Mouse (Mus musculus): ENCODE measurements around the gene Ddx55. TPM values are rescaled to one million over a fixed set of nuclear protein-coding genes. Genes with fewer than 3 reads are reported as not detected.

Gene Ddx55
- total RNA-seq (2023): 35.4 TPM

DNA sequence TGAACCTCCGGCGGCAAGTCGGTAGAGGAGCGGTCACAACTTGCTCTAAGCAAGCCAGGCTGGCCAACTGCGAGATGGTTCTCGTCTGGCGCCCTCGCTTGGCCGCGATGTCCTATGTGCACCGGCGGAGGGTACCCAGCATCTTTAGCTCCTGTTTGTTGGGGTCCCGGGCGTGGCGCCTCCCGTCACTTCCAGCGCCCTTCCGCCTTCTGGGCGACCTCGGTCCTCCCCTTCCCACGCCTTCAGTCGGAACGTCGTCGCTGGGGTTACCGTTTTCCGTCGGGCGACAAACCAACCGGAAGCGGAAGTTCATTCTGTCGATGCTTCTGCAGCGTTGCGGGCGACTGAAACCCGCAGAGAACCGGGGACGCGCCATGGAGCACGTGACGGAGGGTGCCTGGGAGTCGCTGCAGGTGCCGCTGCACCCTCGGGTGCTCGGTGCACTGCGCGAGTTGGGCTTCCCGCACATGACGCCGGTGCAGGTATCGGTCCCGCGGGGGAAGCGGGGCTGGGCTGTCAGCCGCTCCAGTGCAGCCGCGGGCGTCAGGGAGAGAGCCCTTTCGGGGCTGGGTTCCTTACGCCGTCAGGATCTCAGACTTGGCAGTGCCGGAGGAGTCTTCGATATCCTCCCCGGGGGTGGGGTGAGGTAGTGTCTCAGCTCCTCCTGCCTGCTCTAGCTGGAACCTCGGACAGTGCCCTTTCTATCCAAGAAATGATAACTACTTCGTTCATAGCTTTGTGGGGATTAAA lies at the start of gene Ddx55:
Gene Ddx55 (plus strand): TSS at position 307 of the 750 bp plus-strand sequence.

DNA sequence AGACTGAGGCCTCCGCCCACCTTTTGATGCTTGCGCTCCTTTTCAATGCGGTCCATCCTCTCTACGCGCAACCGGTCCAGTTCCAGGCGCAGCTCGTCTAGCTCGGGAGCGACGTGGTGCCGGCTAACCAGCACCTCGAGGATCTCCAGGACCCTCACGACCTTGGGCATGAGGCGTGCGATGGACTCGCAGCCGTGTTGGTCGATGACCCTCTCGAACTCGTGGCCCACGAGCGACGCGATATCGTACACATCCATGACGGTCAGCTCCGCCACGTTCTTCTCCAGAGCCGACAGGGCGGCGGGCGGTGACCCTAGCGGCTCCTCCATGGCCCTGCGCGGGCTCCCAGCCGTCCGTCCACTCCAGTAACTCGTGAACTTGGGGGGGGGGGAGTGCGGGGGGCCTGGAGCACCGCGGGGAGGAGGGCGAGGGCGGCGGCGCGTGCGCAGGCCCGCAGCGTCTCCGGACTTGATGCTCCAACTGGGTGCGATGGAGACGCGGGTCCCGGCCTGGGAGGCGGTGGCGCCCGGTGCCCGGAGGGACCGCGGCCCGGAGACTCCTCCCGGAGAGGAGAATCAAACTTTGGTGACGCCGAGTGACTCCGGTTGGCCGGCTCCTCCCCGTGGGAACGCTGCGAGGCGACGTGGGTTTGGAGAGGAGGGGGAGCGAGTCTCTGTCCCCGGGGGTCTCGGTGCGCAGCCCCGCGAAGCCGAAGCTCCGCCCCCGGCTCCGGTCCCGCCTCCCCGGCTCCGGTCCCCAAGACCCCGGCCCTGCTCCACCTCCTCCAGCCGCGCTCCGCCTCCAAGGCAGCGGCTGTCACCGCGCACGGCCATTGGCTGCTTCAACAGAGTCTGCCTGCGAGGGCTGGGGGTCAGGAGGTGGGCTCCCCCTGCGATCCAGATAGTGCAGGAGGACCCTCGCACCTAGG lies 21.7 kb upstream of the Ddx55 start, which contains the start of gene Rilpl1:
Gene Rilpl1 (minus strand): TSS at position 737 of the 928 bp plus-strand sequence.

DNA sequence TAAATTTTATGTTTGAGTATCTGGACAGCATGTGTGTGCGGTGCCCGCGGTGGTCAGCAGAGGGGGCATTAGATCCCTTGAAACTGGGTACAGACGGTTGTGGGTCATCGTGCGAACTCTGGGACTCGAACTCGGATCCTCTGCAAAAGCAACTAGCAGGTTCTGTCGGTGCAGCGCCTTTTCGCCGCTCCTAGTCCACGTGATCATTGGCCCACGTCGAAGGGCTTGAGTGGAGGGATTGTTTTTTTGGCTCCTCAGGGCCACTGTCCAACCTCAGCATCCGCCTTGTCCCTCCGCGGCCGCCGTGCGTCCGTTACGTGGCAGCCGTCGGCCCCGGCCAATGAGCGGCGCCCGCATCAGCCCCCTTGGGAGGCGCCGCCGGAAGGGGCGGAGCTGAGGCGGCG lies 12.3 kb upstream of the Ddx55 start, which contains the start of gene Tmed2:
Gene Tmed2 (plus strand): TSS at position 313 of the 404 bp plus-strand sequence.

DNA sequence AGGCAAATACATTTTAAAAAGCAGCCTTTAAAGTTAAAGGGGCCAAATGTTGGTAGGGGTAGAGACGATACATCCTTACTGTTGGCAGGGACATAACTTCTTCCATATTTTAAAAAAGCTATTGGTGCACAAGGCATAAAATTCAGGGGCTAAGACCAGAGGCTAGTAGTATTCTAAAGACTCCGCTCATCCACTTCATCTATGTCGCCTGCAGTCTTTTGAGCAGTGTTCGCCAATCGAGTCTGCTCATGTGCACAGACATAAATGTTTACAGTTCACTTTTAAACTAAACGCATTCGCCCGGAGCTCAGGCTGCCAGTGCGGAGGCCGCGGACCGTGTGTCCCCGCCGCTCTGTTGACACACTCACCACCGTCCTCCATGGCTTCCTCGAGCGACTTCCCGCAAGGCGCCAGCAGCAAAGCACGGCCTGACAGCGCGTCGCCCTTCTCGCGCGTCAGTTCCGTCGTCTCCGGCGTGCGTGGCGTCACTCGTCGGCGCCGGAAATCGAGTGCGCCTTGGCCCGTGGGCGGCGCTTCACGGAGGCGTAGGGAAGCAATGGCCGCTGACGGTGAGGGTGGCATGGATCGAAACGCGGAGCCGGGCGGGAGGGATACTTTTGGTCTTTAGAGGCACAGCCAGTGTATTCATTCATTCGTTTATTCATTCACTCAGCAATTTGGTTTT lies 26.1 kb downstream of the Ddx55 start, which contains the start of the genes Eif2b1 and Gtf2h3:
Gene Eif2b1 (minus strand): TSS at position 499 of the 685 bp plus-strand sequence.
Gene Gtf2h3 (plus strand): TSS at position 508 of the 685 bp plus-strand sequence.

Other genes starting within 250 kb of the Ddx55 start
- 42.6 TPM for gene Mphosph9, start 224.9 kb upstream of the Ddx55 start, total RNA-seq (2023)
- gene 2810006K23Rik, start 224.8 kb upstream of the Ddx55 start, total RNA-seq (2023): 3.6 TPM
- 72.7 TPM for gene Cdk2ap1, start 189.8 kb upstream of the Ddx55 start, total RNA-seq (2023)
- gene Sbno1, start 126.9 kb upstream of the Ddx55 start, total RNA-seq (2023): 148 TPM
- gene Kmt5a, start 112.9 kb upstream of the Ddx55 start, total RNA-seq (2023): 46.7 TPM
- 30.9 TPM for gene Rilpl2, start 74.5 kb upstream of the Ddx55 start, total RNA-seq (2023)
- 7.9 TPM for gene Snrnp35, start 69.7 kb upstream of the Ddx55 start, total RNA-seq (2023)
- 2.2 TPM for gene Rilpl1, start 21.5 kb upstream of the Ddx55 start, total RNA-seq (2023)
- 154 TPM for gene Tmed2, start 12.2 kb upstream of the Ddx55 start, total RNA-seq (2023)
- gene Eif2b1, start 26.3 kb downstream of the Ddx55 start, total RNA-seq (2023): 30.8 TPM
- gene Gtf2h3, start 26.3 kb downstream of the Ddx55 start, total RNA-seq (2023): 23.1 TPM
- 64.5 TPM for gene Atp6v0a2, start 75.7 kb downstream of the Ddx55 start, total RNA-seq (2023)
- 0.26 TPM for gene Dnah10, start 172.2 kb downstream of the Ddx55 start, total RNA-seq (2023)

Data from CD4-positive naive resting alpha-beta T cell, adult 76 days (primary cell).